Mouse (Mus musculus): ENCODE measurements at regions not wholly inside any gene's neighbourhood (a gene's known extent, or its start where the extent isn't known, plus 50 kb on each side); places are given as distances from the start of the nearest gene placed in this dataset.

DNA sequence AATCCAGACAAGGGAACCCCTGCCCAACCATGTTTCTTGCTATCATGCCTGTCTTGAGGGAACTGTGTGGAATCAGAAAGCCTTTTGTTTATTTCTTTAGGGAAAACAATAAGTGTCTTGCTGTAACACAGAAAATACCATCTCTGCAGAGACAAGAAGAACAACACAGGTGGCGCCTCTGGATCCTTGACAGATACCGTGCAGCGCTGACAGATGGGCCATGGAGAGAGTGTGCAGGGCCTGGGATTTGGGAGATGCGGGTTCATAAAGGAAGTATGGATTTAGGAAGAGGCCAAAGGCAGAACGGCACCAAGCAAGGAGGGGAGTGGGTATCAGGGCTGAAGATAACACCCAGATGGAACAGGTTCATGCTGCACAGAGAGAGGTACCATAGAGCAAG, 209.3 kb downstream of the Drd1 start:
- TF ChIP-seq POLR2A (IDR thresholded peaks at IDR 0.05; ENCODE audit: control insufficient read depth, low read depth, low read length) = no peak
- TF ChIP-seq CTCF (IDR thresholded peaks at IDR 0.05; ENCODE audit: control insufficient read depth, insufficient read depth, insufficient replicate concordance, low read depth, low read length) = no peak
